Mouse (Mus musculus) small intestine, adult 2 months (tissue): Measurements from ENCODE around the gene Phip.

Experiments used
- CTCF ChIP-seq: fragments of 200-500 bp; IDR thresholded peaks from 2 replicates; pipeline ENCODE4 v1.5.1; 2012; ENCODE audit warnings: low read depth, mild to moderate bottlenecking, control low read depth, inconsistent platforms, low read length, moderate library complexity, mixed read lengths; ENCODE audit not compliant: insufficient replicate concordance, insufficient read length; ENCODE audit errors: extremely low read depth
- POLR2A ChIP-seq: fragments of 200-500 bp; IDR thresholded peaks from 2 replicates; pipeline ENCODE4 v1.6.1; 2012; ENCODE audit warnings: low read depth, mild to moderate bottlenecking, control low read depth, inconsistent platforms, low read length, moderate library complexity

- no peak for TF ChIP-seq CTCF
- no peak for TF ChIP-seq POLR2A
Observed at GRCm38 (mm10) chr9:82888645-82889044, 86.7 kb downstream of the Phip start.
